In genomic region chr11:95079256-95079875, GRCm38 (mm10) we compare ENCODE assay signal across 10 mouse cellular contexts. TPM values are rescaled to one million over a fixed set of nuclear protein-coding genes. Genes with fewer than 3 reads are reported as not detected.
A peak's percentile ranks its signal among the peaks of the same experiment; 100 is the strongest.
DNase-seq lines count a peak whose midpoint lies in the region; ATAC-seq and TF ChIP-seq lines count a peak whose summit lies in the region.
"Had no signal": no experiment of that assay in that cellular context is flagged by ENCODE, and none has a peak within 500 bp of the region (broad histone marks: within the 10 kb centered on the region; RNA-seq: fewer than 3 reads in every experiment).

No protein-coding gene starts in this region.

- H3K27ac ChIP-seq in heart, embryonic 12.5 days (ENCODE audit: poor library complexity, severe bottlenecking): no peak overlapping the region
- peak overlapping the region; percentile 78; the same call in 1 of the 2 replicates for H3K27ac ChIP-seq in kidney, embryonic 15.5 days
- no peak overlapping the region for H3K27ac ChIP-seq in hindbrain, postnatal 0 days
- H3K27ac ChIP-seq: macrophage had no signal

- no peak overlapping the region for H3K4me3 ChIP-seq in heart, embryonic 12.5 days
- no peak overlapping the region for H3K4me3 ChIP-seq in kidney, embryonic 15.5 days (replicated peaks)
- no peak overlapping the region for H3K4me3 ChIP-seq in hindbrain, postnatal 0 days (ENCODE audit: low read length)

- no peak for DNase-seq in heart, adult 8-10 months (ENCODE audit: low spot score)
- peak; percentile 75 for DNase-seq in adrenal gland, postnatal 14 days
- DNase-seq in lung, postnatal 10 days: peak; percentile 89
- no peak for DNase-seq in hindbrain, postnatal 0 days (ENCODE audit: low spot score)
- DNase-seq in spleen, postnatal 14 days (ENCODE audit: low spot score in 2 of 2): no peak
- DNase-seq in right cerebral cortex, postnatal 36 days (ENCODE audit: low spot score in 2 of 2): no peak
- DNase-seq: gastrocnemius, postnatal 10 days had no signal

- no peak overlapping the region for H3K9ac ChIP-seq in heart, embryonic 12.5 days
- no peak overlapping the region for H3K9ac ChIP-seq in kidney, embryonic 15.5 days
- H3K9ac ChIP-seq in hindbrain, postnatal 0 days (replicated peaks; ENCODE audit: low read length): no peak overlapping the region

- 17% methylated on average over 6 of the region's 6 CpGs for WGBS in heart, embryonic 12.5 days
- 68% methylated on average over 6 of the region's 6 CpGs for WGBS in kidney, embryonic 15.5 days
- WGBS in hindbrain, postnatal 0 days: 76% methylated on average over 6 of the region's 6 CpGs

- H3K4me2 ChIP-seq in heart, embryonic 12.5 days: 0 out of 2 replicates have a peak overlapping the region, but pooled peaks have one; percentile 4
- H3K4me2 ChIP-seq in kidney, embryonic 15.5 days: 0 out of 2 replicates have a peak overlapping the region, but pooled peaks have one; percentile 98
- no peak overlapping the region for H3K4me2 ChIP-seq in hindbrain, postnatal 0 days (ENCODE audit: low read depth, low read length)

- TF ChIP-seq CTCF in hindbrain, postnatal 0 days (IDR thresholded peaks at IDR 0.05; ENCODE audit: low read depth): no peak

- no peaks in the 10 kb centered on the region for H3K36me3 ChIP-seq in heart, embryonic 12.5 days
- no peaks in the 10 kb centered on the region for H3K36me3 ChIP-seq in kidney, embryonic 15.5 days
- H3K36me3 ChIP-seq in hindbrain, postnatal 0 days (ENCODE audit: insufficient read depth, low read length): no peaks in the 10 kb centered on the region

- no peaks in the 10 kb centered on the region for H3K9me3 ChIP-seq in heart, embryonic 12.5 days (replicated peaks)
- no peaks in the 10 kb centered on the region for H3K9me3 ChIP-seq in kidney, embryonic 15.5 days (replicated peaks)
- no peaks in the 10 kb centered on the region for H3K9me3 ChIP-seq in hindbrain, postnatal 0 days (ENCODE audit: low read length)

- H3K4me1 ChIP-seq in heart, embryonic 12.5 days (replicated peaks): peaks cover 53% of the 10 kb centered on the region
- peaks cover 82% of the 10 kb centered on the region for H3K4me1 ChIP-seq in kidney, embryonic 15.5 days
- 0 out of 2 replicates have a peak, but pooled peaks cover 3% of the 10 kb centered on the region for H3K4me1 ChIP-seq in hindbrain, postnatal 0 days (ENCODE audit: insufficient read depth, low read length)

- peaks cover 10% of the 10 kb centered on the region for H3K27me3 ChIP-seq in heart, embryonic 12.5 days (replicated peaks)
- peaks cover 27% of the 10 kb centered on the region for H3K27me3 ChIP-seq in kidney, embryonic 15.5 days
- H3K27me3 ChIP-seq in hindbrain, postnatal 0 days (ENCODE audit: insufficient read depth, low read length): no peaks in the 10 kb centered on the region; the same call in 1 of the 2 replicates

- ATAC-seq in heart, embryonic 12.5 days (ENCODE audit: insufficient number of reproducible peaks, low FRiP score): no peak
- ATAC-seq in kidney, embryonic 15.5 days (replicated peaks; ENCODE audit: low FRiP score): no peak
- no peak for ATAC-seq in hindbrain, postnatal 0 days

RNA-seq across cellular contexts. Expression of gene Itga3, which starts 2.8 kb away (rescaled TPM):
- 11.8 and 12.1 TPM in 2 replicates for polyA plus RNA-seq in heart, embryonic 12.5 days (2016; fragmentation: Nextera tagmentation; extraction: Ambion mirVana)
- total RNA-seq in heart, adult 8-10 months (2022): 10 to 100 TPM in 1 of 4 experiments, 1 to 10 TPM in 3; 9.1 to 10.3 (median 9.8) TPM
- total RNA-seq in adrenal gland, postnatal 14 days (2021): 33.9 and 36.1 TPM in 2 replicates
- polyA plus RNA-seq in kidney, embryonic 15.5 days (2015; fragmentation: Nextera tagmentation; extraction: Ambion mirVana): 21.0 and 22.9 TPM in 2 replicates
- 55.4 and 68.8 TPM in 2 replicates for total RNA-seq in hindbrain, postnatal 0 days (2014; rRNA removed)
- 13.2 and 14.4 TPM in 2 replicates for polyA plus RNA-seq in hindbrain, postnatal 0 days (2015; fragmentation: Nextera tagmentation; extraction: Ambion mirVana)

RNA-seq across cellular contexts. Expression of gene Pdk2, which starts 38.2 kb away (rescaled TPM):
- 65.1 and 68.3 TPM in 2 replicates for polyA plus RNA-seq in heart, embryonic 12.5 days (2016; fragmentation: Nextera tagmentation; extraction: Ambion mirVana)
- total RNA-seq in heart, adult 8-10 months (2022): 100 to 1,000 TPM; 469 to 545 (median 504) TPM
- 147 and 156 TPM in 2 replicates for total RNA-seq in adrenal gland, postnatal 14 days (2021)
- polyA plus RNA-seq in kidney, embryonic 15.5 days (2015; fragmentation: Nextera tagmentation; extraction: Ambion mirVana): 49.4 and 56.2 TPM in 2 replicates
- total RNA-seq in hindbrain, postnatal 0 days (2014; rRNA removed): 25.0 and 32.0 TPM in 2 replicates
- polyA plus RNA-seq in hindbrain, postnatal 0 days (2015; fragmentation: Nextera tagmentation; extraction: Ambion mirVana): 46.8 and 49.0 TPM in 2 replicates

RNA-seq across cellular contexts. Expression of gene Dlx3, which starts 40.6 kb away (rescaled TPM):
- polyA plus RNA-seq in heart, embryonic 12.5 days (2016; fragmentation: Nextera tagmentation; extraction: Ambion mirVana): 0.12 and 0.41 TPM in 2 replicates
- not detected for total RNA-seq in heart, adult 8-10 months (2022)
- not detected in 2 replicates for total RNA-seq in adrenal gland, postnatal 14 days (2021)
- 0.78 and 2.5 TPM in 2 replicates for polyA plus RNA-seq in kidney, embryonic 15.5 days (2015; fragmentation: Nextera tagmentation; extraction: Ambion mirVana)
- total RNA-seq in hindbrain, postnatal 0 days (2014; rRNA removed): 0.18 and 0.37 TPM in 2 replicates
- 0.23 and 0.28 TPM in 2 replicates for polyA plus RNA-seq in hindbrain, postnatal 0 days (2015; fragmentation: Nextera tagmentation; extraction: Ambion mirVana)
- polyA plus RNA-seq: macrophage had no signal

Comparison
In these comparisons a context has a peak if more than half of its experiments do, and no peak if none do; other contexts are left out.
1. DNase-seq: peak in adrenal gland, postnatal 14 days (single experiment) and lung, postnatal 10 days (single experiment); none in heart, adult 8-10 months (single experiment), hindbrain, postnatal 0 days (single experiment), spleen, postnatal 14 days (0 of 2) and right cerebral cortex, postnatal 36 days (0 of 2).